8 mouse cellular contexts compared by ENCODE assay signal in the genomic region with DNA sequence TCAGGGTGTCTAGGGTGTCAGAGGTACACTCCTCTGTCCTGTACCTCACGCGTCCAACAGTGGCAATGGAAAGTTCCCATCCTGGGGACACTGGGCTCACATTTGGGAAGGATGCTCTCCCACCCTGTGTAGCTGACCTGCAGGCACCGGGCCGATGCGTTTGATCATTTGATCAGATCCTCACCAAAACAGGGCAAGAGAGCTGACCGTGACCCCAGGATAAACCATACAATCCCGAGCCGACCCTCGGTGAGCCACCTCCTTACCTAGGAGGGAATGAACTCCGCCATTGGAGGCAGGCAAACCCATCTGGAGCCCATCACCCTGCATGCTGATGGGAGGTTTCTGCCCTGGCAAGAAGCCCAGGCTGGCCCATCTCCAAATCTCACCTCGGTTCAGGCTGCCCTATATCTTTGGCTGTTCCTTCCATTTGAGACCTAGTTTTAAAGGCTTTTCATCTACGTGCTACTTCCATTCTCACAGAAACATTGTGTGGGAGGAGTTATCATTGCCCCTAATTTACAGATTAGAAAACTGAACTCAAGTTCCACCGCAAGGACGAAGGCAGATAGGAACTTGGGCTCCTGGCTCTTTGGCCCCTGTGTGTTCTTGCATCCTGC. TPM values are rescaled to one million over a fixed set of nuclear protein-coding genes. Genes with fewer than 3 reads are reported as not detected.
DNase-seq lines count a peak whose midpoint lies in the region; ATAC-seq and TF ChIP-seq lines count a peak whose summit lies in the region.
"Had no signal": no experiment of that assay in that cellular context is flagged by ENCODE, and none has a peak within 500 bp of the region (broad histone marks: within the 10 kb centered on the region; RNA-seq: fewer than 3 reads in every experiment).

No protein-coding gene starts in this region.

- H3K4me3 ChIP-seq in liver, postnatal 0 days (ENCODE audit: low read depth, low read length) = no peak overlapping the region
- H3K4me3 ChIP-seq in liver, embryonic 11.5 days (ENCODE audit: low read depth, low read length) = no peak overlapping the region
- H3K4me3 ChIP-seq in forebrain, embryonic 14.5 days (ENCODE audit: low read depth, low read length) = no peak overlapping the region
- no peak overlapping the region for H3K4me3 ChIP-seq in limb, embryonic 15.5 days
- H3K4me3 ChIP-seq in midbrain, embryonic 16.5 days (ENCODE audit: low read depth, low read length) = no peak overlapping the region
- H3K4me3 ChIP-seq: myocyte had no signal

- no peak overlapping the region for H3K4me2 ChIP-seq in liver, postnatal 0 days (ENCODE audit: low read depth, low read length)
- no peak overlapping the region for H3K4me2 ChIP-seq in liver, embryonic 11.5 days
- peak overlapping the region; percentile 0; the same call in 1 of the 2 replicates for H3K4me2 ChIP-seq in forebrain, embryonic 14.5 days (ENCODE audit: low read length)
- no peak overlapping the region; the same call in 1 of the 2 replicates for H3K4me2 ChIP-seq in limb, embryonic 15.5 days
- no peak overlapping the region for H3K4me2 ChIP-seq in midbrain, embryonic 16.5 days (ENCODE audit: low read length)

- peaks cover 15% of the 10 kb centered on the region for H3K4me1 ChIP-seq in liver, postnatal 0 days (ENCODE audit: insufficient read depth)
- peaks cover 16% of the 10 kb centered on the region for H3K4me1 ChIP-seq in liver, embryonic 11.5 days (replicated peaks; ENCODE audit: control insufficient read depth, insufficient read depth, low read length)
- H3K4me1 ChIP-seq in forebrain, embryonic 14.5 days (ENCODE audit: control insufficient read depth, insufficient read depth, low read length) = peaks cover 51% of the 10 kb centered on the region
- H3K4me1 ChIP-seq in limb, embryonic 15.5 days = peaks cover 59% of the 10 kb centered on the region
- H3K4me1 ChIP-seq in midbrain, embryonic 16.5 days (ENCODE audit: control insufficient read depth, insufficient read depth, low read length) = peaks cover 31% of the 10 kb centered on the region

- no peak overlapping the region for H3K9ac ChIP-seq in liver, postnatal 0 days (replicated peaks)
- H3K9ac ChIP-seq in liver, embryonic 11.5 days (ENCODE audit: low read depth, low read length) = no peak overlapping the region
- no peak overlapping the region for H3K9ac ChIP-seq in forebrain, embryonic 14.5 days (ENCODE audit: low read length)
- no peak overlapping the region for H3K9ac ChIP-seq in limb, embryonic 15.5 days
- H3K9ac ChIP-seq in midbrain, embryonic 16.5 days (ENCODE audit: low read depth, low read length) = no peak overlapping the region

- no peak for ATAC-seq in liver, postnatal 0 days
- no peak for ATAC-seq in liver, embryonic 11.5 days (replicated peaks; ENCODE audit: low FRiP score)
- ATAC-seq in forebrain, embryonic 14.5 days = peak; percentile 41; the same call in 1 of the 2 replicates
- ATAC-seq in limb, embryonic 15.5 days (ENCODE audit: insufficient number of reproducible peaks, low FRiP score, low TSS enrichment, low read depth) = peak; percentile 3; the same call in 1 of the 2 replicates
- no peak for ATAC-seq in midbrain, embryonic 16.5 days
- ATAC-seq in erythroblast, adult 5-6 weeks (replicated peaks; ENCODE audit: low FRiP score, poor library complexity, severe bottlenecking) = no peak

- no peaks in the 10 kb centered on the region for H3K9me3 ChIP-seq in liver, postnatal 0 days (ENCODE audit: low read length)
- no peaks in the 10 kb centered on the region for H3K9me3 ChIP-seq in liver, embryonic 11.5 days (ENCODE audit: control insufficient read depth, low read length)
- no peaks in the 10 kb centered on the region for H3K9me3 ChIP-seq in forebrain, embryonic 14.5 days (replicated peaks; ENCODE audit: control insufficient read depth, low read length)
- no peaks in the 10 kb centered on the region for H3K9me3 ChIP-seq in limb, embryonic 15.5 days
- no peaks in the 10 kb centered on the region for H3K9me3 ChIP-seq in midbrain, embryonic 16.5 days (replicated peaks; ENCODE audit: control insufficient read depth, low read length, poor library complexity, severe bottlenecking)

- no peak for TF ChIP-seq CTCF in liver, postnatal 0 days (IDR thresholded peaks at IDR 0.05; ENCODE audit: low read depth)

- no peaks in the 10 kb centered on the region for H3K36me3 ChIP-seq in liver, postnatal 0 days (replicated peaks; ENCODE audit: insufficient read depth, low read length)
- no peaks in the 10 kb centered on the region for H3K36me3 ChIP-seq in liver, embryonic 11.5 days (ENCODE audit: control insufficient read depth, insufficient read depth, low read length)
- no peaks in the 10 kb centered on the region for H3K36me3 ChIP-seq in forebrain, embryonic 14.5 days (ENCODE audit: control insufficient read depth, insufficient read depth, low read length)
- no peaks in the 10 kb centered on the region for H3K36me3 ChIP-seq in limb, embryonic 15.5 days
- H3K36me3 ChIP-seq in midbrain, embryonic 16.5 days (ENCODE audit: control insufficient read depth, insufficient read depth, low read length) = no peaks in the 10 kb centered on the region

- H3K27ac ChIP-seq in liver, postnatal 0 days (ENCODE audit: low read depth) = no peak overlapping the region
- H3K27ac ChIP-seq in liver, embryonic 11.5 days (ENCODE audit: low read depth, low read length) = no peak overlapping the region
- 0 out of 2 replicates have a peak overlapping the region, but pooled peaks have one; percentile 14 for H3K27ac ChIP-seq in forebrain, embryonic 14.5 days (ENCODE audit: low read depth, low read length)
- peak overlapping the region; percentile 54; the same call in 1 of the 2 replicates for H3K27ac ChIP-seq in limb, embryonic 15.5 days
- H3K27ac ChIP-seq in midbrain, embryonic 16.5 days (ENCODE audit: low read length) = no peak overlapping the region

- 71% methylated on average over 14 of the region's 14 CpGs for WGBS in liver, postnatal 0 days (ENCODE audit: insufficient replicate concordance)
- 81% methylated on average over 14 of the region's 14 CpGs for WGBS in liver, embryonic 11.5 days
- 54% methylated on average over 14 of the region's 14 CpGs for WGBS in forebrain, embryonic 14.5 days
- 47% methylated on average over 14 of the region's 14 CpGs for WGBS in limb, embryonic 15.5 days
- WGBS in midbrain, embryonic 16.5 days = 72% methylated on average over 14 of the region's 14 CpGs

- no peak for TF ChIP-seq EP300 in liver, postnatal 0 days (IDR thresholded peaks at IDR 0.05; ENCODE audit: low read depth)

- H3K27me3 ChIP-seq in liver, postnatal 0 days (ENCODE audit: insufficient read depth, low read length) = 0 out of 2 replicates have a peak, but pooled peaks cover 5% of the 10 kb centered on the region
- peaks cover 10% of the 10 kb centered on the region for H3K27me3 ChIP-seq in liver, embryonic 11.5 days (replicated peaks; ENCODE audit: control insufficient read depth, insufficient read depth, low read length)
- H3K27me3 ChIP-seq in forebrain, embryonic 14.5 days (replicated peaks; ENCODE audit: control insufficient read depth, insufficient read depth, low read length) = no peaks in the 10 kb centered on the region
- peaks cover 26% of the 10 kb centered on the region for H3K27me3 ChIP-seq in limb, embryonic 15.5 days
- H3K27me3 ChIP-seq in midbrain, embryonic 16.5 days (ENCODE audit: control insufficient read depth, insufficient read depth, low read depth, low read length) = no peaks in the 10 kb centered on the region; the same call in 1 of the 2 replicates

- peak; percentile 64 for DNase-seq in liver, postnatal 0 days
- DNase-seq in liver, embryonic 11.5 days (ENCODE audit: low spot score) = no peak
- DNase-seq in brain, adult 2 months (ENCODE audit: low read depth, low spot score) = peak; percentile 72
- peak; percentile 86 for DNase-seq in forebrain, embryonic 14.5 days (ENCODE audit: low spot score)

RNA-seq across cellular contexts. Expression of a gene that starts 3.9 kb away (rescaled TPM):
- polyA plus RNA-seq in liver, postnatal 0 days (2015; fragmentation: Nextera tagmentation; extraction: Ambion mirVana) = 9.4 and 10.4 TPM in 2 replicates
- polyA plus RNA-seq in liver, embryonic 11.5 days (2014; fragmentation: Nextera tagmentation; extraction: Ambion mirVana) = 6.6 and 7.4 TPM in 2 replicates
- 1.2 and 2.0 TPM in 2 replicates for polyA plus RNA-seq in forebrain, embryonic 14.5 days (2014; fragmentation: Nextera tagmentation; extraction: Ambion mirVana)
- polyA plus RNA-seq in limb, embryonic 15.5 days (2015; fragmentation: Nextera tagmentation; extraction: Ambion mirVana) = 4.7 and 5.2 TPM in 2 replicates
- 2.6 and 3.0 TPM in 2 replicates for polyA plus RNA-seq in midbrain, embryonic 16.5 days (2015; fragmentation: Nextera tagmentation; extraction: Ambion mirVana)
- 26.3 and 27.6 TPM in 2 replicates for total RNA-seq in erythroblast, adult 5-6 weeks (2015; ENCODE audit: low replicate concordance)
- 18.4 and 30.1 TPM in 2 replicates for total RNA-seq in erythroblast, adult 5-6 weeks (2017; ENCODE audit: low replicate concordance)
- polyA plus RNA-seq: myocyte had no signal

RNA-seq across cellular contexts. Expression of a gene that starts 49.3 kb away (rescaled TPM):
- polyA plus RNA-seq in liver, postnatal 0 days (2015; fragmentation: Nextera tagmentation; extraction: Ambion mirVana) = 1.6 and 1.8 TPM in 2 replicates
- 6.4 and 7.1 TPM in 2 replicates for polyA plus RNA-seq in liver, embryonic 11.5 days (2014; fragmentation: Nextera tagmentation; extraction: Ambion mirVana)
- polyA plus RNA-seq in forebrain, embryonic 14.5 days (2014; fragmentation: Nextera tagmentation; extraction: Ambion mirVana) = 17.1 and 17.4 TPM in 2 replicates
- polyA plus RNA-seq in limb, embryonic 15.5 days (2015; fragmentation: Nextera tagmentation; extraction: Ambion mirVana) = 8.5 and 10.5 TPM in 2 replicates
- 13.0 and 13.6 TPM in 2 replicates for polyA plus RNA-seq in midbrain, embryonic 16.5 days (2015; fragmentation: Nextera tagmentation; extraction: Ambion mirVana)
- 20.5 and 22.1 TPM in 2 replicates for total RNA-seq in erythroblast, adult 5-6 weeks (2015; ENCODE audit: low replicate concordance)
- total RNA-seq in erythroblast, adult 5-6 weeks (2017; ENCODE audit: low replicate concordance) = 37.1 and 43.8 TPM in 2 replicates

RNA-seq across cellular contexts. Expression of a gene that starts 52.3 kb away (rescaled TPM):
- 24.2 and 24.3 TPM in 2 replicates for polyA plus RNA-seq in liver, postnatal 0 days (2015; fragmentation: Nextera tagmentation; extraction: Ambion mirVana)
- 45.8 and 49.4 TPM in 2 replicates for polyA plus RNA-seq in liver, embryonic 11.5 days (2014; fragmentation: Nextera tagmentation; extraction: Ambion mirVana)
- 32.7 and 37.6 TPM in 2 replicates for polyA plus RNA-seq in forebrain, embryonic 14.5 days (2014; fragmentation: Nextera tagmentation; extraction: Ambion mirVana)
- polyA plus RNA-seq in limb, embryonic 15.5 days (2015; fragmentation: Nextera tagmentation; extraction: Ambion mirVana) = 66.0 and 68.8 TPM in 2 replicates
- polyA plus RNA-seq in midbrain, embryonic 16.5 days (2015; fragmentation: Nextera tagmentation; extraction: Ambion mirVana) = 29.6 and 29.7 TPM in 2 replicates
- 14.2 and 18.3 TPM in 2 replicates for total RNA-seq in erythroblast, adult 5-6 weeks (2015; ENCODE audit: low replicate concordance)
- 7.0 and 19.4 TPM in 2 replicates for total RNA-seq in erythroblast, adult 5-6 weeks (2017; ENCODE audit: low replicate concordance)

Comparison
In these comparisons a context has a peak if more than half of its experiments do, and no peak if none do; other contexts are left out.
1. ATAC-seq: peak in forebrain, embryonic 14.5 days (single experiment) and limb, embryonic 15.5 days (single experiment); none in liver, postnatal 0 days (single experiment), liver, embryonic 11.5 days (single experiment), midbrain, embryonic 16.5 days (single experiment) and erythroblast, adult 5-6 weeks (single experiment).
2. H3K27ac ChIP-seq: peak in forebrain, embryonic 14.5 days (single experiment) and limb, embryonic 15.5 days (single experiment); none in liver, postnatal 0 days (single experiment), liver, embryonic 11.5 days (single experiment) and midbrain, embryonic 16.5 days (single experiment).